Mouse (Mus musculus) yolk sac, embryonic 10.5 days (tissue): ENCODE results near the gene Fam160a2.

Experiments
- DNase-seq: peaks from one replicate; pipeline ENCODE4 v3.0.0-alpha.2; 2017; ENCODE audit warnings: low spot score

The Fam160a2 gene

GRCm38 (mm10) chr7:105399935-105400624 is at the start of gene Fam160a2:
Gene Fam160a2, minus strand, starts transcription at chr7:105400054.
- peak; percentile 100 for DNase-seq

DNA sequence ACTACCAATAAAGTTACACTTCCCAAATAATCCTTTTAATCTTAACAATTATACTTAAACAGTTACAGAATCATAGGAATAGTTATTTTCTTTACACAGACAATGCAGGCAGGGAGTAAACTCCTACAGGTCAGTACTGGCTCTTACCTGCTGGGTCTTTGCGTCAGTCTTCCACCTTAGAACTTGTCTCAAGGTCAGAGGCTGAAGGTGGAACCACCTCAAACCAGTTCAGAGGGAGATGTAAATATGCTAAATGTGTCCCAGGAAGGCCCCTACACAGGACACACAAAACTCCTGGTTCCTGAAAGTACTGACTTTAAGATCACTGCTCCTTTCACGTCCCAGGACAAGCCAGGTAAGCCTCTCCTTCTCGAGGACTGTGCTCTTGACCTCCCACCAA is 45.2 kb upstream of the Fam160a2 start:
- no peak for DNase-seq

GRCm38 (mm10) chr7:105441426-105441825 is 41.6 kb upstream of the Fam160a2 start:
- no peak for DNase-seq

GRCm38 (mm10) chr7:105437979-105438772 is 38.3 kb upstream of the Fam160a2 start:
- no peak for DNase-seq

DNA sequence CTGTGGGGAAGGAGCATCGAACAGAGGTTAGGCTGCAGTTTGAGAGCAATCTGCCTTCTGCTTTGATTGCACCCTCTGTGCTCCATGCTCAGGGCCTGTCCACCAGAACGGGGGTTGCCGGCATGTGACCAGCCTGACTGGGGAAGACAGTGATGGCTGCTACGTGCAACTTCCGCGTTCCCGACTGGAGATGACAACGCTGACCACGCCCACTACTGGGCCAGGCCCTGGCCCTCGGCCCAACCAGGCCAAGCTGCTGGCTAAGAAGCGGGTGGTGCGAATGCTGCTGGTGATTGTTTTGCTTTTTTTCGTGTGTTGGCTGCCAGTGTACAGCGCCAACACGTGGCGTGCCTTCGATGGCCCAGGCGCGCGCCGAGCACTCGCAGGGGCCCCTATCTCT is 34.9 kb upstream of the Fam160a2 start:
- no peak for DNase-seq

DNA sequence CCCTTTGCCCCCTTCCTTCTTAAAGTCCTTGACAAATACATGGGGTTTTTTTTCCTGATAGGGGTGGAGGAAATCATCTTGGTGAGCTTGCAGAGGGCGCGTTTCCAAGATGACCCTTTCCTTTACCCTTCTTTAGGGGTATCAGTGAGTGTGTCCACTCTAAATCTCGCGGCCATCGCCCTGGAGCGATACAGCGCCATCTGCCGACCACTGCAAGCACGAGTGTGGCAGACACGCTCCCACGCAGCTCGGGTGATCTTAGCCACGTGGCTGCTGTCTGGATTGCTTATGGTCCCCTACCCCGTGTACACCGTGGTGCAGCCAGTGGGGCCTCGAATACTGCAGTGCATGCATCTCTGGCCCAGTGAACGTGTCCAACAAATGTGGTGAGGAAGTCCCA is 34.0 kb upstream of the Fam160a2 start:
- no peak for DNase-seq

DNA sequence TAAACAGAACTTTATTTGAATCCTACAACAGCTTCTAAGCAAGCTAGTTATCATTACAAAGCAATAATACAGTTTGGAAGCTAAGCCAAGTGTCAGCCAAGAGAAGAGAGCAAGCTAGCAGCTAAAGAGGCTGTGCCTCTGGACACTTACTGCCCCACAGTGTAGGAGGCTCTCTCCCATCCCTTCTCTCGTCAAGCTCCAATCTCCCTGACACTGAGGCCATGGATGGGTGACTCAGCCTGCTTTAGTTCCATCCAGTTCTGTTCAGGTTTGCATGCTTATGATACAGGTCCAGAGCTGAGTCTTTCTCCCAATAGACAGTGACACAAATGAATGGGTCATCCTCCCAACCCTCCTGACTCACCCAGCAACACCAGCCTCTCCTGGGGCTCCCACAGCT is 32.2 kb upstream of the Fam160a2 start:
- DNase-seq, result no peak

- no peak for DNase-seq
Observed at GRCm38 (mm10) chr7:105426051-105426450, 26.2 kb upstream of the Fam160a2 start.

DNA sequence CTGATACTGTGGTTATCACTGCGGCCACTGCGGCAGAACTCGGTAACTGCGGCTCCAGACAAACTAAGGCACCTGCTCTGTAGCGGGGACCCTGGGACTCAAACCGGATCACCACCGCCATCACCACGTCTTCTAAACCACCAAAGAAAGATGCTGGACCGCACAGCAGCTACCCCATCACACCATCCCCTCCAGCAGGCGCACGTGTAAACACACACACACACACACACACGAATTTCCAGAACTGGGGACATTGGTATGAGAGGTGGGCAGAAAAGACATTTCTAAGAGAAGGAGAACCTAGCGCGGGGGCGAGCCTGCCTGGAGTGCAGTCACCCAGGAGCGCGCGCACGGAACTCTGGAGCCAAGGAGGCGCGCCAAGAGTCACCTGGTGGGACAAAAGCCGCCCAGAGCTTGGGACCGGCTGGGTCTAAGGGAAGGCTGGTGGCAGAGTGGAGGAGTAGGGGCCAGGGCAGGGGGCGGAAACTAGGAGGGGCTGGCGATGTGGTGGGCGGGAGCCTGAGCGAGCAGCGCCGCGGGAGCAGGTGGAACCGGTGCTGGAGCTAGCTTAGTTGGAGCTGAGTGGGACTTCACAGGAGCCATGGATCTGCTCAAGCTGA is 25.7 kb upstream of the Fam160a2 start, which contains the start of gene Cckbr:
Cckbr (plus strand) TSS at position 308 of the 620 bp plus-strand sequence.
- DNase-seq, result peak; percentile 8

DNA sequence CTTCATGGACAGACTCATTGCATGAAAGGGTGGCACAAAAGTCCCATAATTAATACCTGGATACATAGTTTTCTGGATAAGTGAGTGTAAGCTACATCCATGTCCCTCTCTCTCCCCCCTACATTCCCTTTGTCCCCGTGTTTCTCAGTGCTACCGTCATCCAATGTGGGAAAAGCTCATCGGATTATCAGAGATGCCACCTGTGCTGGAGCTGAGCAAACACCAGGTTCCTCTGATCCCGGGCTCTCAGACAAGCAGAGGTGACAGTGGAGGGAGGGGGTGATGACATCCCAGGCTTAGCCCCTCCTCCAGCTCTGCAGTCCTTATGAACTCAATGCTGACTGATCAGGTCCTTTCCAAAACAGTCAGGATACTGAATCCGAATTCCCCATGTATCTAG is 24.5 kb upstream of the Fam160a2 start:
- DNase-seq, result no peak

GRCm38 (mm10) chr7:105420903-105421302 is 21.0 kb upstream of the Fam160a2 start:
- DNase-seq, result no peak

GRCm38 (mm10) chr7:105418106-105418505 is 18.3 kb upstream of the Fam160a2 start:
- DNase-seq, result no peak

- no peak for DNase-seq
Observed at GRCm38 (mm10) chr7:105416529-105416928, 16.7 kb upstream of the Fam160a2 start.

DNA sequence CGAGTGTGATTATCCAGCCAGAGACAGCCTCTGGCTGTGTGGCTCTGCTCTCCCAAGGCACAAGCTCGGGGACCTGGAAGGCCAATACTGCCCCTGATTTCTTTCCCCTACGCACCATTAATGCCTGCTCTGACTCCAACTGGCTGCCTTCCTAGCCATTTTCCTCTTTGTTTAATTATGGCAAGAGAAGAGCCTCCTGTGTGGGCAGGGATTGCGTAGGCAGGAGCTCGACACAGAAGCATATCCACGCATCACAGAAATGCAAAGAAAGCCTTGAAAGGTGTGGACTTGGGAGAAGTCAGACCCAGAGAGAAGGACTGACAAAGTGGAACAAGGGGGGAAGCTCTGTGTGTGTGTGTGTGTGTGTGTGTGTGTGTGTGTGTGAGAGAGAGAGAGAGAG is 14.5 kb upstream of the Fam160a2 start:
- DNase-seq, result no peak

DNA sequence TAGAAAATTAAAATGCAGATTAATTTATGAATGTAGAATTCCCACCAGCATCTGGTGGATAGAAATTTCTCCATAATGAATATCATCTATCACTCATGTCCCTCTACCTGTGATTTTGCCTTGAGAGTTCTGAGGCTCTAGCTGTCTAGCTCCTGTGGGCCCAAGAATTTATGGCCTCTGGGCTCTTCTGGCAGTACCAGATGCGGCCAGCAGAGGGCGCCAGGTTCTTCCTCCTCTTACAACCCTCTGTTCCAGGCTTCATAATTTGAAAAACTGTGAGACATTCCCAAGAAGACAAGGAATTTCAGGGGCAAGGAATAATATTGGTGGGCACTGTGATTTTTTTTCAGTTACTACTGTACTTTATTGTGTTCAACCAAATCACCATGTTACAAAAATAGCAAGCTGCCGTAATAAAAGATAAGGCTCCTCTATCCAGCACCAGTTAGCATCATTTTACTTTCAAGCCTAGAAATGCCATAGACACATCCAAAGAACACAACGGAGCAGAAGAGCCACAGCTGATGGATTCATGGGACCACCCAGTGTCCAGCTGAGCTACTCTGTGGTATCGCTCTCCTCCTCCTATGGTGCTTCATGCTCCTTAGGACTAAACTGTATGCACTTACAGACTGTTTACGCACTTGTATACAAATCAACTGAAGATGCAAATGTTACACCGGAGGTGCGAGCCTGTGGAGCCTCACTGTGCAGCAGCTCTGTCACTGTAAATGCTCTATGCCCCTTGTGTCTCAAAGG is 12.2 kb upstream of the Fam160a2 start:
- peak; percentile 23 for DNase-seq

DNA sequence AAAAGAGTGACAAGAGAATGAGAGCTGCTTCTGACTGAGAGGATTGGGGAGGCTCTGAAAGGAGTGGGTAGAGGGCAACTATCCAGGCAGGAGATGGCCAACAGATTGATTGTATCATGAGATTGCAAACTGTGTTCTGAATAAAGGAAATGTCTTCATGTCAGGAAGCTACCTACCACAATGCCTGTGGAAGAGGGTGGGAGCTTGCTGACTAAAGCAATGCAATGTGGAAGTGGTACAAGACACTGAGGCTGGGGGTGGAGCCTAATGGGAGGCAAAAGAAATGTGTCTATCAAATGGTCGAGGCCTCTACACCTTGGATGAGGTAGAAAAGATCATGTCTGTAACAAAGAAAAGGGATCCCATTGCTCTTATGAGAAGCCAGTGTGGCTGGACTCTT is 6.5 kb upstream of the Fam160a2 start:
- no peak for DNase-seq

DNA sequence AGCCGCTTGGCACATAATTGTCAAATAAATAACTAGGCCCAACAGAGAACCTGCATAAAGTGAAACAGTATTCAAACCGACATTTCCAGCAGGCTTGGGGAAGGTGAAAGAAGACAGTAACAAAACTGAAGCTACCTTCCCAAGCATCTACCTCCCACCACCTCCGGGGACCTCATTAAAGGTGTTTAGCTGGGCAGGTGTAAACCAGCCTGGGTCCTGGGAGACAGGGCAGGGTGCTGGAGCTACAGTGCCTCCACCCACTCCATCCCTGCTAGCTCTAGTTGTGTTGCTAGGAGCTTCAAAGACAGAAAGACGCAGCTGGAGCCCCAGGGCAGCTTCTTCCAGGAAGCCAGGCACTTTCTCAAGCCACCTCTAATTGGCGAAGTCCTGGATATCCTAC is 4.4 kb upstream of the Fam160a2 start, which contains the start of gene Cnga4:
Cnga4 (plus strand) TSS at position 301 of the 400 bp plus-strand sequence.
- no peak for DNase-seq

GRCm38 (mm10) chr7:105399058-105399934 is 558 bp downstream of the Fam160a2 start:
- DNase-seq, result no peak

DNA sequence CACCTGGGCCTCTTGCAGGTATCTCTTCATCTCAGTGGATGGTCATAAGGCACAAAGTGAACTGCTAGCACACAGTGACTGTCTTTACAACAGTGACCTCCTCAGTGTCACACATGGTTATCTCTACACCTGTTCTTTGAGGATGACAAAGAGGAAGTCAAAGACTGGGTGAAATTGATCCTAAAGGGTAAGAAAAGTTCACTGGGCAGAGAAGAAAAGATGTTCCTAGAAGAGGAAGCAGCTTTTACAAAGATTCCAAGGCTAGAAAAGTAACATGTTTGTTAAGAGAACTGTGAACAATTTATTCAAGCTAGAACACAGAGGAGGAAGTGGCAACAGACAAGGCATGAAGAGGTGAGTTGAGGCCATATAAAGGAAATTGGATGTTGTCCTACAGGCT is 3.7 kb downstream of the Fam160a2 start:
- no peak for DNase-seq

- DNase-seq, result peak; percentile 9
Observed at GRCm38 (mm10) chr7:105395131-105395820, 4.6 kb downstream of the Fam160a2 start.
